Mouse (Mus musculus): Measurements from ENCODE around the gene Cdh23. TPM values are rescaled to one million over a fixed set of nuclear protein-coding genes. Genes with fewer than 3 reads are reported as not detected.
A peak's percentile ranks its signal among the peaks of the same experiment; 100 is the strongest.

Cdh23 gene
- polyA plus RNA-seq, 1 experiment from 2014 or later = 0.72 TPM

GRCm38 (mm10) chr10:60706268-60706667 lies 10.0 kb upstream of the Cdh23 start:
- Histone ChIP-seq H3K9me3 (no peaks in the 10 kb centered on the region), H3K9ac (no peak overlapping the region), H3K4me2 (no peak overlapping the region), H3K27ac (no peak overlapping the region), H3K36me3 (no peaks in the 10 kb centered on the region), H3K27me3 (no peaks in the 10 kb centered on the region), H3K4me3 (no peak overlapping the region), H3K4me1 (no peaks in the 10 kb centered on the region)
- no peak for ATAC-seq (ENCODE audit: insufficient number of reproducible peaks, insufficient read depth, low FRiP score, low TSS enrichment, low read depth)
- 89% methylated on average over 4 of the region's 4 CpGs for WGBS

GRCm38 (mm10) chr10:60705134-60705533 lies 8.8 kb upstream of the Cdh23 start:
- Histone ChIP-seq H3K4me1 (no peaks in the 10 kb centered on the region), H3K9ac (no peak overlapping the region), H3K4me3 (no peak overlapping the region), H3K4me2 (no peak overlapping the region), H3K27me3 (no peaks in the 10 kb centered on the region), H3K36me3 (no peaks in the 10 kb centered on the region), H3K27ac (no peak overlapping the region), H3K9me3 (no peaks in the 10 kb centered on the region)
- ATAC-seq (ENCODE audit: insufficient number of reproducible peaks, insufficient read depth, low FRiP score, low TSS enrichment, low read depth) = no peak
- WGBS = 71% methylated on average over 2 of the region's 2 CpGs

- no peaks in the 10 kb centered on the region for H3K36me3 ChIP-seq
- WGBS = 78% methylated on average over 6 of the region's 6 CpGs
- H3K4me1 ChIP-seq = peaks cover 8% of the 10 kb centered on the region
- H3K27me3 ChIP-seq = peaks cover 16% of the 10 kb centered on the region
- ATAC-seq (ENCODE audit: insufficient number of reproducible peaks, insufficient read depth, low FRiP score, low TSS enrichment, low read depth) = no peak
- no peaks in the 10 kb centered on the region for H3K9me3 ChIP-seq
- H3K4me2 ChIP-seq = no peak overlapping the region
- H3K4me3 ChIP-seq = no peak overlapping the region
- H3K27ac ChIP-seq = no peak overlapping the region
- H3K9ac ChIP-seq = no peak overlapping the region
Observed at GRCm38 (mm10) chr10:60697775-60698174, 1.5 kb upstream of the Cdh23 start.

GRCm38 (mm10) chr10:60696975-60697374 lies 685 bp upstream of the Cdh23 start:
- Histone ChIP-seq H3K4me3 (no peak overlapping the region), H3K9me3 (no peaks in the 10 kb centered on the region), H3K36me3 (no peaks in the 10 kb centered on the region), H3K9ac (no peak overlapping the region), H3K27me3 (peaks cover 16% of the 10 kb centered on the region), H3K4me1 (peaks cover 8% of the 10 kb centered on the region), H3K27ac (no peak overlapping the region), H3K4me2 (no peak overlapping the region)
- WGBS = 15% methylated on average over 5 of the region's 5 CpGs
- ATAC-seq (ENCODE audit: insufficient number of reproducible peaks, insufficient read depth, low FRiP score, low TSS enrichment, low read depth) = no peak

DNA sequence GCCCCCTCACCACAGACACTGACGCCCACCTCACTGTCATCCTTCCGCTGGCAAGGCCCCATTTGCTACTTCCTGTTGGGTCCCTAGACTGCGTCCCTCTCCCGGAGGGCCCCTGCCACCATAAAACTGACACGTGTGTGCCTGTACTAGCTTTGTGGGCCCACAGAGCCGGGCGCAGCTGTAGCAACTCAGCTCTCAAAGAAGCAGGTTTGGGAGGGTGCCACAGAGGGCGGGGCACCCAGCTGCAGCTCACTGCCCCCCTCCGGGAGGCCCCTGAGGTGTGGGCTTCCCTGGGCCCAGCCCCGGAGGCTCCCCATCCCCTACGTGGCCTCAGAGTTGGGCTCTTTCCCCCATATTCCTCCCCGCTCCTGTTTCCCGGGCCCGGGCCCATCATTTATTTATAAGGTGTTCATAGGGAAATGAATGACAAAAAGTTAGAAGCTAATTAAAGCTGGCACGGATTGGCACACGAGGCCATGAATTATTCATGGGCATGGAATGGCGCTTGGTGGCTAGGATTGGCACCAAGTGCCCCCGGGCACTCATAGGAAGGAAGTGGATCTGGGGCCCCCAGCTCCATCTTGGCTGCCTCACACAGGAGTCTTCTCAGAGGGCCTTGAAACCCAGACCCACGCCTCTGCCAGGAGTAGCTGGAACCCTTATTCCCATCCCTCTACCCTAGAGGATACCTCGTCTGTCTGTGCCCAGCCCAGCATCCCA lies 4.5 kb downstream of the Cdh23 start:
- Histone ChIP-seq H3K4me2 (no peak overlapping the region), H3K4me1 (peaks cover 10% of the 10 kb centered on the region), H3K27me3 (peaks cover 40% of the 10 kb centered on the region), H3K4me3 (no peak overlapping the region), H3K27ac (no peak overlapping the region), H3K36me3 (no peaks in the 10 kb centered on the region), H3K9me3 (no peaks in the 10 kb centered on the region), H3K9ac (no peak overlapping the region)
- ATAC-seq (ENCODE audit: insufficient number of reproducible peaks, insufficient read depth, low FRiP score, low TSS enrichment, low read depth) = no peak
- WGBS = 78% methylated on average over 20 of the region's 20 CpGs

GRCm38 (mm10) chr10:60690960-60691359 lies 5.3 kb downstream of the Cdh23 start:
- Histone ChIP-seq H3K4me3 (no peak overlapping the region), H3K4me2 (no peak overlapping the region), H3K9me3 (no peaks in the 10 kb centered on the region), H3K27ac (no peak overlapping the region), H3K36me3 (no peaks in the 10 kb centered on the region), H3K9ac (no peak overlapping the region), H3K27me3 (peaks cover 48% of the 10 kb centered on the region), H3K4me1 (peaks cover 19% of the 10 kb centered on the region)
- 50% methylated on average over 6 of the region's 6 CpGs for WGBS
- ATAC-seq (ENCODE audit: insufficient number of reproducible peaks, insufficient read depth, low FRiP score, low TSS enrichment, low read depth) = no peak

- Histone ChIP-seq H3K4me2 (no peak overlapping the region), H3K27ac (no peak overlapping the region), H3K9ac (no peak overlapping the region), H3K4me3 (no peak overlapping the region), H3K27me3 (peaks cover 63% of the 10 kb centered on the region), H3K9me3 (no peaks in the 10 kb centered on the region), H3K36me3 (no peaks in the 10 kb centered on the region), H3K4me1 (peaks cover 24% of the 10 kb centered on the region)
- WGBS = 81% methylated on average over 4 of the region's 4 CpGs
- ATAC-seq (ENCODE audit: insufficient number of reproducible peaks, insufficient read depth, low FRiP score, low TSS enrichment, low read depth) = no peak
Observed at GRCm38 (mm10) chr10:60689396-60689795, 6.9 kb downstream of the Cdh23 start.

GRCm38 (mm10) chr10:60687011-60687776 lies 9.1 kb downstream of the Cdh23 start:
- H3K4me3 ChIP-seq = peak overlapping the region; percentile 64
- peak overlapping the region; percentile 78 for H3K9ac ChIP-seq
- no peak overlapping the region for H3K27ac ChIP-seq
- peak; percentile 62; the same call in 1 of the 2 replicates for ATAC-seq (ENCODE audit: insufficient number of reproducible peaks, insufficient read depth, low FRiP score, low TSS enrichment, low read depth)
- no peaks in the 10 kb centered on the region for H3K9me3 ChIP-seq
- H3K4me2 ChIP-seq = peak overlapping the region; percentile 99
- WGBS = under 1% methylated on average over 76 of the region's 76 CpGs
- peaks cover 79% of the 10 kb centered on the region for H3K27me3 ChIP-seq
- peaks cover 16% of the 10 kb centered on the region for H3K4me1 ChIP-seq
- no peaks in the 10 kb centered on the region for H3K36me3 ChIP-seq

- Histone ChIP-seq H3K4me2 (peak overlapping the region; percentile 99), H3K27me3 (peaks cover 79% of the 10 kb centered on the region), H3K36me3 (no peaks in the 10 kb centered on the region), H3K27ac (no peak overlapping the region), H3K4me3 (peak overlapping the region; percentile 64), H3K9ac (peak overlapping the region; percentile 78), H3K4me1 (peaks cover 16% of the 10 kb centered on the region), H3K9me3 (no peaks in the 10 kb centered on the region)
- under 1% methylated on average over 37 of the region's 37 CpGs for WGBS
- ATAC-seq (ENCODE audit: insufficient number of reproducible peaks, insufficient read depth, low FRiP score, low TSS enrichment, low read depth) = no peak
Observed at GRCm38 (mm10) chr10:60686641-60686975, 9.7 kb downstream of the Cdh23 start.

DNA sequence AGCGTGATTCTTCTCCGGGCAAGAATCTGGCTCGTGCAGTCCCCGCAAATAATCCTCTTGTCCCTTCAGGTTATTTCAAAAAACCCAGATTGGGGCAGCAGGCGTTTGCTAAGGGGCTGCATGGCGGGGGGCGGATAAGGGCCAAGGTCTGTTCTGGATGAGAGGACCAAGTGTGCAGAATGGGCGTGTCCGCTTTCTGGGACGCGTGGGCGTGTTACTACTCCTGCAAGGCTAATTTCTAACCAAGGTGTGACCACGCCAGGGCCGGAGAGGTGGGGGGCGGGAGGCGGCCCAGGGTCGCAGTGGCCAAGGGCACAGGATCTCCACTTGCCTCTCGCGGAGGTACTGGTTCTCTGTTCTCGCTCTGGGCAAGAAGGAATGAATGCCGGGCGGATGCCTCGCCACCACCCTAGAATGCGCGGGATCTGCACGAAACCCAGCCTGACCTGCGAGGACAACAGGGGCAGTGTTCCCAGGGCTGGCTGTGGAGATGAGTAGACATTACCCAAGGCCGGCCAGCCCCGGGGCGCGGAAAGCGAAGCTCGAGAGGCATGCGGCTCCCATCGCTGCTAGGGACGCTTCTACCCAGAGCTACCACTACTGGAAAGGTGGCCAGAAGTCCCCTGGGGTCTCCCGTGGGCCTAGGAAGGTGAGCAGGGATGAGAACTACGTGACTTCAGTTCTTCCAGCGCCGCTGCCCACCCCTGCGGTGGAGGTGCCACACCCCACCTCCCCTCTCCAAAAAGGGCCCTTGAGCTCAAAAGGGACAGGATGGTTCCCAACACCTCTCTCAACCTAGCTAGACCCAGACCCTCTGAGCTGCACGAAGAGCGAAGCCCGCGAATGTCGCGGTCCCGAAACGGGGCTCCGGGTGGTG lies 10.3 kb downstream of the Cdh23 start:
- peak overlapping the region; percentile 64 for H3K4me3 ChIP-seq
- H3K9ac ChIP-seq = peak overlapping the region; percentile 78
- H3K4me1 ChIP-seq = peaks cover 16% of the 10 kb centered on the region
- H3K27me3 ChIP-seq = peaks cover 79% of the 10 kb centered on the region
- 6% methylated on average over 50 of the region's 50 CpGs for WGBS
- H3K27ac ChIP-seq = no peak overlapping the region
- peak overlapping the region; percentile 99 for H3K4me2 ChIP-seq
- no peaks in the 10 kb centered on the region for H3K36me3 ChIP-seq
- ATAC-seq (ENCODE audit: insufficient number of reproducible peaks, insufficient read depth, low FRiP score, low TSS enrichment, low read depth) = no peak
- no peaks in the 10 kb centered on the region for H3K9me3 ChIP-seq

DNA sequence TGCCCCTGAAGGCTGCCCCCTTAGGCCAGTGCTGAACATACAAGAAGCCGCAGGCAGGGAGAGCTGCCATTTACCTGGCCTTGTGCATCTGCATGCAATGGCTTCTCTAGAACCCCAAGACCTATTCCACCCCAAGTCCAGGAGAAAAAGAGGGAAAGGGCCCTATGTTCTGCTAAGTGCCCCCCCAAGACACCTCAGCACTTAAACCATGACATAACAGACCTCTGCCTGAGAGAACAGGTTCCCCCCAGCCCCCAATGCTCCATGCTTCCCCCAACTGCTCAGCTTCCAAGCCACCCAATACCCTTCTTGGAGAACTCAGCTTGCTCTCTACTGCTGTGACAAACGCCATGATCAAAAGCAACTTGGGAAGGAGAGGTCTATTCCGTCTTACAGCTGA lies 17.4 kb downstream of the Cdh23 start:
- H3K9ac ChIP-seq = no peak overlapping the region
- H3K27me3 ChIP-seq = peaks cover 11% of the 10 kb centered on the region
- H3K4me2 ChIP-seq = no peak overlapping the region
- H3K36me3 ChIP-seq = no peaks in the 10 kb centered on the region
- WGBS = 83% methylated on average over 3 of the region's 3 CpGs
- ATAC-seq (ENCODE audit: insufficient number of reproducible peaks, insufficient read depth, low FRiP score, low TSS enrichment, low read depth) = no peak
- H3K4me1 ChIP-seq = no peaks in the 10 kb centered on the region
- no peak overlapping the region for H3K27ac ChIP-seq
- H3K9me3 ChIP-seq = no peaks in the 10 kb centered on the region
- H3K4me3 ChIP-seq = no peak overlapping the region

Measured in embryonic facial prominence, embryonic 13.5 days (tissue).